Mouse (Mus musculus) cortical plate, adult 2 months (tissue): ENCODE measurements around the gene Adh5.

Source experiments
- CTCF ChIP-seq: fragments of 200-500 bp; IDR thresholded peaks from 2 replicates; pipeline ENCODE4 v1.5.1; 2011; ENCODE audit warnings: mild to moderate bottlenecking, control low read depth, low read length; ENCODE audit not compliant: insufficient read depth; ENCODE audit errors: extremely low read depth
- POLR2A ChIP-seq: fragments of 200-500 bp; IDR thresholded peaks from 2 replicates; pipeline ENCODE4 v1.6.1; 2011; ENCODE audit warnings: mild to moderate bottlenecking, low read length, control low read depth; ENCODE audit not compliant: insufficient read depth; ENCODE audit errors: extremely low read depth

GRCm38 (mm10) chr3:138415121-138415690 lies 27.7 kb upstream of the Adh5 start, which contains the start of gene Adh4:
- no peak for TF ChIP-seq POLR2A
- TF ChIP-seq CTCF = no peak
